Mouse (Mus musculus) colon, adult 2 months (tissue): ENCODE data around the gene Ak9. TPM values are rescaled to one million over a fixed set of nuclear protein-coding genes. Genes with fewer than 3 reads are reported as not detected.

ENCODE experiments used
- polyA plus RNA-seq: library from polyadenylated mRNA; depleted of rRNA; stranded (reverse); fragments of >200 nt; gene quantifications from 2 replicates; pipeline ENCODE4 v1.2.3, GENCODE M21; 2012; rRNA removed

Gene Ak9
- not detected in 2 replicates for polyA plus RNA-seq

DNA sequence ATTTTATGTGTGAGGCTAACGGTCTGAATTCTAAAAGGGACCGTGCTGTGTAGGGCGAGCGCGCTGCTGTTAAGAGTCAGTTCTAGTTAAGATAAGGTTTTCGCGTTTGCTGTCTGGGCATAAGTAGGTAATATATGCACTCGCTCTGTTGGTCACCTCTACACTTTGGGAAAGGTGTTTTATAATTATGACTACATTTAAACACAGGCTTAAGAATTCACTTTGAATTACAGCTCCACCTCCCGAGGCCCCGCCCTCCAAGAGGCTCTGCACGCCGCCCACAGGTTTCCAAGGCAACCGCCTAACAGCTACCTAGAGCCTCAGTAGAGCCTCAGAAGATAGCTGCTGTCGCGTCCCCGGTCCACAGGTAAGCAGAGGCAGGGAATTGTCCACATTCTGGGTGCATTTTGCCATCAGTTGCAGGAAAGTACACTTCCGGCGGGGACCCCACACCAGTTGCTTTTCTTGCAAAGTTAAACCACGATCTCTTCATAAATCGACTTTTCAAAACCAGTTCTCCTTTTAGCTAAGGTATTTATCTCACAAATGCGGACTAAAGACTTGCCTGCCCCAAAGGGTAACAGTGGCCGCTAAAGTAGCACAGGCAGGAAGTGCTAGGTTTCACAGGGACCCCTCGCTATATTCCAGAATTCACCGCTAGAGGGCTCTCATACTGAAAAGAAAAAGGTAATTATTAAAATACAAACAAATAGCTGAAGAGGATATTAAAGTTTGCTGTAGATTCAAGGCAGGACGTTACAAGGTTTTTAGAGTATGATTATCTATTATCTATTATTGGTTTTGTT is at the start of gene Ak9:
Gene Ak9 (plus strand): TSS at position 342 of the 806 bp plus-strand sequence.

DNA sequence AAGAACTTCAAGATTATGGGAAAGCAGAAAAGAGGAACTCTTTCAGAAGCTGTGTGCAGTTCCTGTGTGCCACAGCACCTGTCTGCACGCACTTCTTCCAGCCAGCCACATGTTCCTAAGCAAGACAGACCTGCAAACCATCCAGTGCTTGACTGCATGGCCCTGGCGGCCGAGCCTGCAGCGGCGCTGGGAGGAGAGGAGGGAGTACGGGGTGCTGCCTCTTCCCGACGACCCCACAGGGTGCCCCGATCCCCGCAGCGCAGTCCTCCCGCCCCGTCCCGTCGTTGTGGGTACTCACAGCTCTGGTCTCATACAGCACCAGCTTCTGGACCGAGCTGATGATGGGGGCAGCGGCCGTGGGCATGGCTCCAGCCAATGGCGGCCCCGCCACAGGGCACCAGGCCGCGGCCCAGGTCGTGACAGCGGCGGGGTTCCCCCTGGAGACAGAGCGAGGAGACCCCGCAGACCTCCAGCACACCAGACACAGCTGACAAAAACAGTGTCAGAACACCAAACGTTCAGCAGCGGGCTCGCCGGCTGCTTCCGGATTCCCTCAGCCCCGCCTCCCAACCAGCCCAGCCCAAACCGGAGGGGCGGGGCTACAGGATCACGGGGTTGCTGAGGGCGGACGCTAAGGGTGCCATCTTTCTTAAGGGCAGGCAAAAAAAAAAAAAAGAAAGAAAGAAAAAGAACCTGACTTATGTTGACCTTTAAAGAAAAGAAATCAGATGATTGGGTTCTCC is 920 bp upstream of the Ak9 start, which contains the start of gene Fig4:
Gene Fig4 (minus strand): TSS at position 572 of the 743 bp plus-strand sequence.

DNA sequence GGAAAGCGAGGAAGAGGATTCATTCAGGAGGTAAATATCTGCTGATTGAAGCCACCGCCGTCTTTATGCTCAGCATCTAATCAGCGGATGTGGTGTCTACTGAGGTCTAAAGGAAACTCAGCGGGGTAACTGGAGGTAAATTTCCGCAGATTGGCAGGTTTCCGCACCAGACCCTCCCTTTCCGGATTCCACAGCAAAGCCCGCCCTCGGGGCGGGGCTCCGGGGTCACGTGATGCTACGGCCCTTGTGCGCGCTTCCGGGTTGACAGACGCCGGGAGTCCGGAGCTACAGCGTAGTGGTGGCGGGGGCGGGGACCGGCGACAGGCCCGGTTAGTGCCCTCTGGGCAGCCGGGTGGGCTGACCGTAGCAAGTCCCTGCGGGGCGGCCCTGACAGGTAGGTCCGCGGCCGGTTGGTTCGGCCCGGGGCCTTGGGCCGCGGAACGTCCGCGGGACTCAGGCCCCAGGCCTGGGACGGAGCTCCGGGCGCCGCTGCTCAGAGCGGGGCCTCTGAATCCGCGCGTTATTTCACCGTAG is 146.4 kb downstream of the Ak9 start, which contains the start of gene Zbtb24:
Gene Zbtb24 (plus strand): TSS at position 247 of the 534 bp plus-strand sequence.

DNA sequence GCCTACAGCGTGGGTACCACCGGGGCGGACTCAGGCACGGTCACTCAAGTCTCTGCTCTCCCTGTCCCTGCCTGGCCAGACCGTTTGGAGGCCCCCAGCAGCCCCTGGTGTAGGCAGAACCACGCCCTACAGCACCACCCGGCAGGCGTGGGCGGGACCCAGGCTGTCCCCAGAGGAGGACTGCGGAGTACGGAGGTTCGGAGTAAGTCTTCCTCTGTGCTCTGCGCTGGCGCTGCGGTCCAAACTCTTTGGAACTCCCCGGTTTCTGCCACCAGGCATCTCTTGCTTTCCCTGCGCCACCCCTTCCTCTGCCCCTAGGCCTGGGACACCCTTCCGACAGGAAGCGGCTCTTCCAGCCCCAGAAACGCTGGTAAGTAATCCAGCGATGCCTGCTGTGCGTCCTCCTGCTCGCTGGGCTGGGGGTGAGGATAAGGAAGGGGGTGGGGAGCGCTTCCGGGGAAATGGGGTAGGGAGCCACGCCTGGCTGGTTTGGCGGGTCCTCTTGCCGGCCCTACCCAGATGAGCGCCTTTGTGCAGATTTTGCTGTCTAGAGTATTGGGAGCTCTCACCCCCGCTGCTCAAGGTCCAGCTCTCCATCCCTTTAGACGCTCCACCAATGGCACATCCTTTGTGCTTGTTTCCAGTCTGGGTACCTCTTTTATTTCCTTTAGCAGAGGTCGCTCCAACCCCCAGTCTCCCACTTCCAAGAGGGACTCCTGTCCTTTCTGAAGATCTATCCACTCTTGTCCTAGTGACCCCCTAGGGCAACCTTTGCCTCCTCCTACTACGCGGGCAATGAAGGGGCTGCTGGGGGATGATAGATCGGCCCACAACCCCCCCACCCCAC is 172.6 kb downstream of the Ak9 start, which contains the start of gene Mical1:
Gene Mical1 (plus strand): TSS at position 144 of the 847 bp plus-strand sequence.

Other genes starting within 250 kb of the Ak9 start
- gene Gpr6, start 231.7 kb upstream of the Ak9 start, polyA plus RNA-seq, result 0.20 and 0.27 TPM in 2 replicates
- gene Fig4, start 720 bp upstream of the Ak9 start, polyA plus RNA-seq, result 7.2 and 8.5 TPM in 2 replicates
- 12.5 and 14.8 TPM in 2 replicates for gene Zbtb24, start 146.4 kb downstream of the Ak9 start, polyA plus RNA-seq
- 53.2 TPM in 2 replicates for gene Mical1, start 172.3 kb downstream of the Ak9 start, polyA plus RNA-seq
- 68.4 and 83.2 TPM in 2 replicates for gene Smpd2, start 186.4 kb downstream of the Ak9 start, polyA plus RNA-seq
- gene Ppil6, start 186.5 kb downstream of the Ak9 start, polyA plus RNA-seq, result 0.34 and 0.50 TPM in 2 replicates
- gene Cd164, start 215.4 kb downstream of the Ak9 start, polyA plus RNA-seq, result 87.3 and 106 TPM in 2 replicates